Mouse (Mus musculus) embryonic fibroblast, embryonic 13.5 days (primary cell): ENCODE results near the gene Ntn5.

Experiments used
- CTCF ChIP-seq: IDR thresholded peaks from 2 replicates; pipeline ENCODE4 v1.5.1; 2011; ENCODE audit warnings: mild to moderate bottlenecking, control low read depth, low read length, moderate library complexity, borderline replicate concordance; ENCODE audit not compliant: insufficient read depth
- POLR2A ChIP-seq: IDR thresholded peaks from 2 replicates; pipeline ENCODE4 v1.6.1; 2011; ENCODE audit warnings: low read depth, mild to moderate bottlenecking, control low read depth, low read length, moderate library complexity

- TF ChIP-seq CTCF = no peak
- no peak for TF ChIP-seq POLR2A
Measured at GRCm38 (mm10) chr7:45720413-45721233, 36.8 kb downstream of the Ntn5 start, which contains the start of gene Fam83e.
